Mouse (Mus musculus): ENCODE measurements around the gene Lgr4.

The Lgr4 gene

DNA sequence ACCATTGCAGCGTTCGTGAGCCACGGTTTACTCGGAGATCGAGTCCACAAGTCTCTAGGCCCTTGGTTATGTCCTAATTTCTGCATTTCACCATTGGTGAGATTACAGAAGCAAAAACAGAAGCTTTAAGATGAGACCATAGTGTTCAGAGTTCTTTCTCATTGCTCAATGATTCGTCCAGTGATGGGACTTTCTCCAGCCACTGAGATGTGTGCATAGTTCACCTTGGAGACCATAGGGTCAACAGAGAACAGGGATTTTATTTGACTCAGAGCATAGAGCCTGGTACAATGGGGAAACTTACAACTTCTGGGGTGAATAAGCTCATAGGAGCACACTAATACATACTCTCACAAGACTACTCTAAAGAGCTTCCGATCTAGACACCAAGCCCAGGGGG lies 3.0 kb downstream of the Lgr4 start:
- in situ Hi-C loops (cut with MboI, MseI): no loop called here

DNA sequence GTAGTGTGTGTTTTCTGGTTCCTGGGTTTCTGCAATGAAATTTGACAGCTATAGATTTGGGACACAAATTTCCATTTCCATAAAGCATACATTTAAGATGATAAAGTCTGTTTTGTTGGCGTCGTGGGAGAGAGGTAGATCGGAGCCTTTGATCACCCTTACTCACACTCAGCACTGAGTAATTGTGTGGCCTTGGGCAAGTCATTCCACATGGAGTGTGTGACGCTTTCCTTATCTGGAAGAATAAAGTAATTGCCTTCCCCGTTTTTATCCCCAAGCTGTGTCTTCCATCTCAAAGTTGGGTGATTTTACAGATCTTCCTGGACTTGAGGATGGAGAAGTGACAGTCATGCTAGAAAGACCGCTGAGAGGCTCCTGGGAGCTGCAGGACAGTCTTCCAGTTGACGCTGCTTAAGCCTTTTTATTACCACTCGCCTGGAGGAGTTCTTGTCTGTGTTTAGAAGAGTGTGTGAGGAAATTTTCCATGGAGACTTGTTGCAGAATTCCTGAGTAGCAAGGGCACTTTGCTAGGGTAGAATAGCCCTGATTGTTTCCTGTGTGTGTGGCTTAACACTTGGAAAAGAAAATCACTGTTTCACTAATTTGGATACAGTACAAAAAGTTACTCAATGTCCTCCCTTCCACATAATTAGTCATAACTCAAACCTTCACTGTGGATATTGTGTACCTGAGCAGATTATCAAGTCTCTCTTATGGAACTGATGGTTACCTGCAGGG lies 4.0 kb downstream of the Lgr4 start:
- in situ Hi-C loops (cut with MboI, MseI): no loop called here

DNA sequence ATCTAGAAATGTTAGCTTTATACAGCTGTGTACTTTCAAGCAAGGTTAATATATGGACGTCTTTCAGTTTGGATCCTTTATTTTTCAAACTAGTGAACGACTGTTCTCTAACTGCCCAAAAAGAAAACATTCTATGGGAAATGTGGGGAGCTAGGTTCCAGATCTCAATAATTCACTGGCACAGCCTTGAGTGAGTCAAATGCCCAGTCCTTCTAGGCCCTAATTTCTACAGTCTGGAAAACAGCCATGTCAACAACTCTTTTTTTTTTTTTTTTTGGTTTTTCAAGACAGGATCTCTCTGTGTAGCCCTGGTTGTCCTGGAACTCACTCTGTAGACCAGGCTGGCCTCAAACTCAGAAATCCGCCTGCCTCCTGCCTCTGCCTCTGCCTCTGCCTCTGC lies 4.9 kb downstream of the Lgr4 start:
- in situ Hi-C loops (cut with MboI, MseI): no loop called here

DNA sequence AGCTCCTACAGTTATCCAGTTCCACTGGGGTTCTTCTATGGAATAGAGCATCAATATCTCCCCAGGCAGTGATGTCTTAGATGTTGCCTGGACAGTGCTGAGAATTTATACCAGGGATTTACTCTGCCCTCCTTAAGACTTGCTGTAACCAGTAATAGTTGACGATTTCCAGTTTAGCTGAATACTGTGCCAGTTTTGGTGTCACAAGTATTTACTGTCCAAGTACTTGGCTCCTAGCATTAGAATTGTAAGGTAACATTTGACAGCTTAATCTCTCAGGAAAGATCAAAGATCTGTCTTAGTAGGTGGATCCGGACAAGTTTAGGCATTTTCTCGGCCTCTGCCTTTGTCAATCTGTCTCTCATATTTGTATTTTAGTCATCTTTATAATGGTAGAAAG lies 5.6 kb downstream of the Lgr4 start:
- in situ Hi-C loops (cut with MboI, MseI): no loop called here

DNA sequence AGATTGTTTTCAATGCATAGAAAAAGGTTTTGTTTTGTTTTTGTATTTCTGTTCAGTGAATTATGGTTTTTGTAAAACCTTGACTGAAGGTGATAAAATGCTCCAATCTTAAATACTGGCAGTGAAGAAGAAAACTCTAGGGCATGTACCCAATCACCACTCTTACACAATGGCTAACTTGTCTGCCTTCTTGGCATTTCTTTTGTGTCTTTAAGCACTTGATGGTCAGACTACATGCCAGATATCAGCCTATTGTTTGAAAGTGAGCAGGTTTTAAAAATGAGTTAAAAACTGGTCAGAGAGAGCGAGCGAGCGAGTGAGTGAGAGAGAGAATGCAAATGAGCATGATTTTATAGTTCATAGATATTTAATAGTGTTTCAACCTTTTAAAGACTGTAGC lies 6.5 kb downstream of the Lgr4 start:
- in situ Hi-C loops (cut with MboI, MseI): no loop called here

DNA sequence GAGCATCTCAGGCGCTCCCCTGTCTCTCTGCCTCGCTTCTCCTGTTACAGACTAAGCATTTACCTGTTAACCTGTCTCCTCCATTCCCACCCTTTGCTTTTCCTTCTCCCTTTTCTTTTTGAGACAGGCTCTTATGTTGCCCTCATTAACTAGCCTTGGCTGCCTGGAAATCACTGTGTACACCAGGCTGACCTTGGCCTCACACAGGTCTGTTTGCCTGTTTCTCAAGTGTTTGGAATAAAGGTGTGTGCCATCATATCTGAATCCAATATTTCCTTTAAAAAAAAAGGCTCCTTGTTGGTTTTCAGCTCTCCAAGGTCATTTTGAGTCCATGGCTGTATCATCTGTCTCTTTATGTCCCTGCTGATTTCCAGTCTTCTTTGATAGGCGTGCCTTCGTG lies 9.5 kb downstream of the Lgr4 start:
- in situ Hi-C loops (cut with MboI, MseI): no loop called here

DNA sequence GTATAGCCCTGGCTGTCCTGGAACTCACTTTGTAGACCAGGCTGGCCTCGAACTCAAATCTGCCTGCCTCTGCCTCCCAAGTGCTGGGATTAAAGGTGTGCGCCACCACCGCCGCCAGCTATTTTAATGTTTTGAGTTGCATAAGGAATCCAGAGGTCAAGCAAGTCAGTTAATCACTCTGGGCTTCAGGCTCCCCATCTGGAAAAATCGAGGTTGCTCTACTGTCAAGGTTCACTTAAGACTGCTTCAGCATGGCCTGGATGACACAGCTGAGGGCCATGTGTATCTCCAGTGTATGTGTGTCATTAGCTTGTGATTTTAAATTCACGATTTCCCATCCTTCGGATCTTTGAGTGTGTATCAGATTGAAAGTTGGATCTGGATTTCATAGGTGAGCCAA lies 10.0 kb downstream of the Lgr4 start:
- in situ Hi-C loops (cut with MboI, MseI): no loop called here

DNA sequence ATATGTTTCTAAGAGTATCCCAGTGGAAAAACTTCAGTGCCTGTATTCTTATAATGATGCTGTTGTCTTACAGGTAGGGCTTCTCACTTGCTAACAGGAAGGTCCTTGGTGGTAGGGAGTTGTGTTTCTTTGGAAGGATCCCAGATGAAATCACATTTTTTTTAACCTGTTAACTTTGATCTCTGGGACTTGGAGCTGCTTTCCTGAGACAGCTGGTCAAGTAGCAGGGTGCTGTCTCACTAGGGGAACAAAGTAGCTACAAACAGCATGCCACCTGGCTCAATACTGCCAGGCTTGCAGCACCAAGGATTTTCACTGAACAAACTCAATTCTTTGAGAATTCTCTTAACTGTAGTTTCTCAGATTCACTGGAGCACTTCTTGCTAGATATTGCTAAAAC lies 10.4 kb downstream of the Lgr4 start:
- in situ Hi-C loops (cut with MboI, MseI): no loop called here

DNA sequence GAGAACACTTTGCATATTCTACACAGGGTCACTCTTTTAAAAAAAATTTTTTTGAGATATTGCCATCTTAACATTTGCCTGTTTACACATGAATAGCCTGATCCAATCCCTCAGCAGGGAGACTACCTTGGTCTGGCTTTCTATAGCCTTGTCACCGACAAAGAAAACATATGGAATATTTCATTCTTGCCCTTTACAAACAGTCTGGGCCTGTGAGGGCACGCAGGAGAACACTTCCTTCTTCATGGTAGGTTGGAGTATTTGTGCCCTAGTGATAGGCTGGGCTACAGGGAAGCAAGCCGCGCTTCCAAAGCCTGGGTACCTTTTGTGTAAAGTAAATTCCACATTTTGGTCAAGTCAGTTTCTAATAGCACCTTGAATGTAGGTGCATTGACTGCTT lies 11.3 kb downstream of the Lgr4 start:
- in situ Hi-C loops (cut with MboI, MseI): no loop called here

DNA sequence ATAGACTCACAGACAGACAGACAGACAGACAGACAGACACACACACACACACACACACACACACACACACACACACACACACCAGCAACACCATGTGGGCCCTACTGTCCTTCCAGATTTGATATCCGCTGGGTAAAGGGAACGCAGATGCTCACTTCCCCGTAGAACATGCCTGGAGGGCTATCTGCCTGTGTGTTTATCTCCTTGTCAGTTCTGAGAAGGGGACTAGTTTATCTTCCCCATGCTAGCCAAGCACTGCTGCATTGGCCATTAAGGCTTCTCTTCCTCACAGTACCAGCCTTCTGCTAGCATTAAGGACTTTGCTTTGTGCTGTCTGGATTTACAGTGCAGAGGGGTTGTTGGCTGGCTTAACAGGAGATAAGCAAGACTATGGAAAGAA lies 11.8 kb downstream of the Lgr4 start:
- in situ Hi-C loops (cut with MboI, MseI): no loop called here

DNA sequence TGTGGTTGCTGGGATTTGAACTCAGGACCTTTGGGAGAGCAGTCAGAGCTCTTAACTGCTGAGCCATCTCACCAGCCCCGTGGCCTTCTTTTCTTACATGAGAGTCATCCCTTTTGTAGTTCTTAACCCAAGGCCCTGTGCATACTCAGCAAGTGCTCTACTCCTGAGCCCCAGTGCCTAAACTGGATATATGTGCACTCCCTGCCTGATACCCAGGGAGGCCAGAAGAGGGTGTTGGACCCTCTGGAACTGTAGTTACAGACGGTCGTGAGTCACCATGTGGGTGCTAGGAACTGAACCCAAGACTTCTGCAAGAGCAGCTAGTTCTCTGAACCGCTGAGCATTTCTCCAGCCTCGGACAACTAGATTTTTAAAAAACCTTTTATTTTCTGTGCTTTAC lies 12.9 kb downstream of the Lgr4 start:
- in situ Hi-C loops (cut with MboI, MseI): no loop called here

DNA sequence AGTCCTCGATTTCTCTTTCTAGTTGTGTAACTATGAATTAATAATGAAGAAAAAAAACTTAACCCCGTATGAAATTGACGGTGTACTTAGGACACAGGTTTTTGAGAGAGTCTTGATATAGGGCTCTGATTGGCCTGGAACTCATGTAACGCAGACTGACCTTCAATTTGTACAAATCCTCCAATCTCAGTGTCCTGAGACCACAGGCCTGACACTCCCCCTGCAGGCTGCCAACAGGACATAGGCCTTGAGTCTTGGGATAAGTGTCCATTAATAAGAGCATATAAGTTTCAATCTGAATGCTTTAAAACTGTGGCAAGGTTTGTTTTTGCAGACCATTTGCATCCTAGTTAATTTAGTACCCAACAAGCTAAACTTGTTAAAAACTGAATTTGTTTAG lies 13.3 kb downstream of the Lgr4 start:
- in situ Hi-C loops (cut with MboI, MseI): no loop called here

DNA sequence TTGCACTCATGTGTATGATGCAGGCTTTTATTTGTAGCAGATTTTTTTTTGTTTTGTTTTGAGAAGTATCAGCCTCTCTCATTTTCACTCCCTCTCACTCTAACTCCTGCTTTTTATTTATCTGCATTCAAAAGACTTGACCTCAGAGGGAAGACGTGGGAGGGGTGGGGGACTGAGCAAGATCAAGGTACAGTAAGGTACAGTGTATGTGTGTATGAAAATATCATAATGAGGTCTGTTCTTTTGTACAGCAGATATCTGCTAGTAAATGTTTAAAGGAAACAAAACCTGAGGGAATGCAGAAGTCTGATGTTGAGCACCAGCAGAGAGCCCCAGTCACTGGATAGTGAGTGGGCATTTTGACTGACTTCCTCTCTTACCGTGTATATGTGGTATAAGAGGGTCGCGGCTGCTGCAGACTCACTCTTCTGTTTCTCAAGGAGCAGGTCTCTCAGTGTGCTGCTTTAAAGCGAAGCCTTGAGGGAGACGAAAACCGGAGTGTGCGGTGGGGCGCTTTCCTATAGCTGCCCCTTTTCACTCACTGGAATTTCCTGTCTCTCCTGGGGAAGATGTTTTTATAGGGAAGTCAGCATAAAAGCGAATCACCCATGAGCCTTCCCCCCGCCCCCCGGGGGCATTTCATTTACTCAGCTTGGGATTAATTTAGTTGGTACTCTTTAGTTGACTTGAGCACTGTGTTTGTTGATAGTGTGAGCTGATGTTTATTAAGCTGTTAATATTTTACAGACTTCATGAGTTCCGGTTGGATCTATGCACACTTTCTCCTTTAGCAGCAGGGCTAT lies 14.7 kb downstream of the Lgr4 start:
- in situ Hi-C loops (cut with MboI, MseI): no loop called here

DNA sequence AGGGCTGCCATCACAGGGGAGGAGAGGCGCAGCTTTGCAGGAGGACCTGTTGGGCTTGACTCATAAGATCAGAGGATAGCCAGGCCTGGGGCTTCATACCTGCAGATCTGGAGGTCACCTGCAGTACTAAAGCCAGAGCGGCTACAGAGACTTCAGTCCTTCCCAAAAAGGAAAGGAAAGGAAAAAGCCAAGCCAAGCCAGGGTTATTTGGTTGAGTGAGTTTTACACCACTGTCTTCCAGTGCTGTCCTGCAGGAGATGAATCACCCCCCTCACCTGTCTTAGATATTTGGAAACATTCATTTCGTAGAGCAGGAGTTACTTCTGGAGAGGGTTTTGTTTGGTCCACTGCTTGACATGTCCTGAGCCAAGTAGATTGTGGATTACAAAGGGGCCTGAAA lies 15.7 kb downstream of the Lgr4 start:
- in situ Hi-C loops (cut with MboI, MseI): no loop called here

DNA sequence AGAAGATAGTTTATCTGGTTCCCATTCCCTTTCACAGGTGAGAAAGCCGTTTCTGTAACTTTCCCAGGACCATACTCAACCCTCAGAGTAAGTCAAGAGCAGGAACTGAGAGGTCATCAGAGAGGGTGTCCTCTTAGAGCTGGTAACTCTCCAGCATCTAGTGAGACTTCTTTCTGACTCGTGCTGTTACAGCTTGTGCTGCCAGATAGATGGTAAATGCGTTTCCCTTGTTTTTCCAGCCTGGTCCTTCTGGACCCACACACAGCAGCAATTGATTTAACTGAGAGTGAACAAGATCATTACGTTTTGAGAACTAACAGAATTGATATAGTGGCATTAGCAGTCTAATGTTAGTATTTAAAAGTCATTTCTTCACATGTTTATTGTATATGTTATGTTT lies 16.6 kb downstream of the Lgr4 start:
- in situ Hi-C loops (cut with MboI, MseI): no loop called here

DNA sequence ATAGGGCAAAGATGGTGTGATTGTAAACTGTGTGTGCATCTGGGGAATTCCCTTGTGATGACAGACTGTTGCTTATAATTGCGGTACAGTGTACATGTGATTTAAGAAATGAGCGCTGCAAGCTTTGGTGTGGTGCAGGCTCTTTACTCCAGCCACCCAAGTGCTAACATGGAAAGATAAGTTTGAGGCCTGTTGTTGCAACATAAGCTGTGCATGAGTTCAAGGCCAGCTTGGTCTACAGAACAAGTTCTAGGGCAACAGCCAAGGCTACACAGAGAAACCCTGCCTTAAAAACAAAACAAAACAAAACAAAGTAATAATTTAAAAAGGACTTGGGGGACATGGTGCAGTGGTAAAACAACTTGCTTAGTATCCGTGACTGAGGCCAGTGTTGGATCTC lies 17.7 kb downstream of the Lgr4 start:
- in situ Hi-C loops (cut with MboI, MseI): no loop called here

DNA sequence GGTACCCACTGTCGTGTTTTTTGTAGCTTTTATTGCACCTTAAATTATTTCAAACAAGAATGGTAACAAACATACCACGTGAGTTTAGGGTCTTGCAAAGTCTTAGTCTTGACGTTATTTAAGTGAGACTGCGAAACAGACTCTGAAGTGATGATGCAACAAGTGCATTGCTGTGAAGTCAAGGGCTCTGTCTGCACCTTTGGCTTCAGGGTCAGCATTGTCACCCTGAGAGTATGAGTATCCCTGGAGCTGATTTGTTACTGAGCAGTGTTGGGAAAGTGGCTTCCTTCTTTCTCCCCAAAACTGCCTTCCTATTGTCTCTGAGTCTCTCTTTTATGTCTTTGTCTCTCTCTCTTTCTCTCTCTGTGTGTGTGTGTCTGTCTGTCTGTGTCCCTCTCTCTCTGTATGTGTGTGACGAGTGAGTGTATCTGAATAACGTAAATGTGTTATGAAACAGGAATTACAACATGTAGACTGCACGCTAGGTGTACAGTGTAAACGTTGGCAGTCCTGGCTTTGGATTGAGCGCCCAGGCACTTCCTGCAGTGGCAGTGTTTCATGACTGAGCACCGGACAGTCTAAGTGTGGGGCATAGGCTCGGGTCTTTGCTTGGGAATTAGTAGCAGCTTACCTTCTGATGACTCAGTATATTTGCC lies 18.4 kb downstream of the Lgr4 start:
- in situ Hi-C loops (cut with MboI, MseI): no loop called here

DNA sequence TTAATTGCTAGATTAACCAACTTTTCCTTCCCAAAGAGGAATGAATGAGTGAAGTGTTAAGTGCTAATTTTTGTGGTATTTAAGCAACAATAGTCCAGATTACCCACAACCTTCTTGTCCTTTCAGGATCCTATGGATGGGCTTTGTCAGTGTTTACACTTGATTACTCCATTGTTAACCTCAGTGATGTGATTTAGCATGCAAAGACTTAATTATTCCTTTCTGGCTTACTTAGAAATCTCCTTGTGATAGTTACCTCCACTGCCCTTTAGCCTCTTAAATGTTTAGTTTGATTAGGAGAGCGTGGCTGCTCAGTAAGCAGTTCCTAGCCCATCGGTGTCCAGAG lies 18.9 kb downstream of the Lgr4 start:
- in situ Hi-C loops (cut with MboI, MseI): no loop called here

DNA sequence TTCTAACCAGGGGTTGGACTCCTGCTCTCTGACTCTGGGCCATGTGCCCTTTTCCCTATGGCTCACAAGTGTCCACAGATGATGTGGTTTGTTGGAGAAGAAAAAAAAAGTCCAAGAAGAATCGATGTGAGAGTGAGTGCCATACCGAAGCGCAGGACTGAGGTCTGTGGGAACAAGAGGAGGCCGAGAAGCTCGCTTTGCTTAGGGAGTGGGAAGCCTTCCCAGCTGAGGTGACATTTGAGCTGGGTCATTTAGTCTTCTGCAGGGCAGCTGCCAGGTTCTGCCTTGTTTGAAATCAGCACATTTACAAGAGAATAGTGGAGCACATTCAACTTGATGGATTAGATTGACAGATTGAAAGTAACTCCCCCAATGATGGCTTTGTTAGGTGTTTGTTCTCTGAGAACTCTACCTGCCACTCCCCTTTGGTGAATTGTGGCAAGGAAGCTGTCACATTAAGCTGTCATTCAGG lies 24.6 kb downstream of the Lgr4 start:
- in situ Hi-C loops (cut with MboI, MseI): no loop called here

DNA sequence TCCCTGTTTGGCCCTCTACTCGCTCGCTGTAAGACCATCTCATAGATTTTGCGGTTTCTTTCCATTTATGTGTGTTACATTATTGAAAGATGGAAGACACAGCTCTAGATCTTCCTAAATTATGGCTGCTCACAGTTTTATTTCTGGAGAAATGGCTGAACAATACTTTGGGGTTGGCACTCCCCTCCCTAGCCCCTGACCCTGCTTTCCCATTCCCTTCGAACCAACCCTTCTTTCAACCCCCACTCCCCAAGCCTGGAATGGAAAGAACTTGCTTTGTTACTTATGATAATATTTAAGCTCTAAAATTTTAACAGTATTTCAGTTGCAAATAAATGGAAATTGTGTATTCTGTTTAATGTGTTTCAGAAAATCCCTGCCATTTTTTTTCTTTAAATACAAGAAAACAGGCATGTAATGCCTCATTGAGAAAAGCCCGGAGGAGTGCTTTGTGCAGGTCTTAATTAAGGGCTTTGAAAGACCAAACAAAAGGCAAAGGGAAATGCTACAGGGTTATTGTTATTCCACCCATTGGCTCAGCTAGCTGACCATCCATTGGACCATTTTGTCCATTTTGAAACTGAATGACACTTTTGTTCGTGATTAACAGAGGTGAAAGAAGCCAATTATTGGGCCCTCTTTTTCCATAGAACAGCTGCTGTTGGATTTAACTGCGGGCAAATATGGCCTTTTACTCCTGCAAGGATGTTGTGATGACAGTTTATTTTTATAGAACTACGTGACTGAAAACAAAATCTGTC lies 25.5 kb downstream of the Lgr4 start:
- in situ Hi-C loops (cut with MboI, MseI): no loop called here

DNA sequence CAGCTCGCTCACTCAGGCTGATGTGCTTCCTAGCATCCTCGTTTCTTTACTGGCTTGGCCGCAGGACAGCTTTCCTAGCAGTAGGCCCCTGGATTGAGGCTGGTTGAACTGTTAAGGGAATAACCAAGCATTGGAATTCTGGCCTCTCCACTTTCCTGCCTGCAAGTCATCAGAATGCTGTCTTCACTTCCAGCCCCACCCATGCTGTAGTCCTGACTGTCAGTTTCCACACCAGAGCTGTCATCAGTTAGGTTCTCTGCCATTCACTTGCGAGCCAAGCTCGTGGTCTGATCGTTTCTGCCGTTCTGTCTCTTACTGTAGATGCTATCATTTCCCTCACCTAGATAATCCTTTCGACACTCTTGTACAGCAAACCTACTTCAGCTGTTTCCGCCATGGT lies 27.5 kb downstream of the Lgr4 start:
- in situ Hi-C loops (cut with MboI, MseI): no loop called here

DNA sequence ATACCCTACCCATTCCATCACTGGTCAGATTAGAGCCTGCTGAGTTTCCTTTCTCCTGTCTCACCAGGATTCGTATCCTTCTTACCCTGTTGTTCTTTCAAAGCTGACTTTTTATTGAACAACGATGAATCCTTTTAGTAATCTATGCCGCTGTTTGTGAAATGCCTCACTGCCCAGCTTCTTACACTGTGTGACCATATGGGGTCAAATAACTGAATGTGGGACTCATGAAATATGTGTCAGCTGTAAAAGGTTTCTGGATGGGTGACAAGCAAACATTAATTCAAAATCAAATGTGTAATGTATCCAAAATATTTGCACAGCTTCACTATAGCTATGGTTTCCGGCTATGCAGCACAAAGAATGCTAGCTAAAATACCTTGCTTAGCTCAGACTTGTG lies 28.1 kb downstream of the Lgr4 start:
- in situ Hi-C loops (cut with MboI, MseI): no loop called here
